Mouse (Mus musculus) intestine, embryonic 16.5 days (tissue): Measurements from ENCODE around the gene Trp53bp1. TPM values are rescaled to one million over a fixed set of nuclear protein-coding genes. Genes with fewer than 3 reads are reported as not detected.

Source experiments
- ATAC-seq: fragments of 200-750 bp; cut with Nextera tagmentation; 2 replicates; pipeline ENCODE4 v1.8.0; 2017; ENCODE audit warnings: moderate TSS enrichment, moderate library complexity
- H3K27ac ChIP-seq: fragments of 300-500 bp; sonication (generic); 2 replicates; pipeline ENCODE4 v1.5.1; 2014; ENCODE audit warnings: mild to moderate bottlenecking, low read length
- H3K27me3 ChIP-seq: fragments of 300-500 bp; sonication (generic); replicated peaks from 2 replicates; pipeline ENCODE4 v1.6.1; 2014; ENCODE audit warnings: low read length, control low read depth, mixed read lengths; ENCODE audit not compliant: control insufficient read depth, insufficient read depth
- H3K36me3 ChIP-seq: fragments of 300-500 bp; sonication (generic); 2 replicates; pipeline ENCODE4 v1.6.1; 2014; ENCODE audit warnings: low read length, control low read depth; ENCODE audit not compliant: control insufficient read depth, insufficient read depth
- H3K4me1 ChIP-seq: fragments of 300-500 bp; sonication (generic); 2 replicates; pipeline ENCODE4 v1.6.1; 2014; ENCODE audit warnings: low read length, control low read depth, mixed read lengths; ENCODE audit not compliant: control insufficient read depth, insufficient read depth
- H3K4me2 ChIP-seq: fragments of 300-500 bp; sonication (generic); 2 replicates; pipeline ENCODE4 v1.6.1; 2014; ENCODE audit warnings: low read depth, low read length, control low read depth
- H3K4me3 ChIP-seq: fragments of 300-500 bp; sonication (generic); 2 replicates; pipeline ENCODE4 v1.5.1; 2014; ENCODE audit warnings: mild to moderate bottlenecking, low read length
- H3K9ac ChIP-seq: fragments of 300-500 bp; sonication (generic); 2 replicates; pipeline ENCODE4 v1.6.1; 2014; ENCODE audit warnings: low read depth, low read length
- H3K9me3 ChIP-seq: fragments of 300-500 bp; sonication (generic); 2 replicates; pipeline ENCODE4 v1.6.1; 2016; ENCODE audit warnings: low read length, control low read depth; ENCODE audit not compliant: control insufficient read depth
- WGBS: fragments of 180-500 bp; shearing (Covaris S2); extraction: QIAGEN DNeasy Blood & Tissue Kit; methylation state at CpG from one replicate; pipeline ENCODE4 v1.1.7; 2014; 5-methylcytosine and 5-hydroxymethylcytosine counted together
- polyA plus RNA-seq: library from polyadenylated mRNA; unstranded; fragments of >200 nt; fragmentation: Nextera tagmentation; extraction: Ambion mirVana; gene quantifications from 2 replicates; pipeline ENCODE4 v1.2.1, GENCODE M21; 2015

Gene Trp53bp1
- polyA plus RNA-seq, 1 experiment from 2014 or later, result 31.0 TPM

GRCm38 (mm10) chr2:121270521-121271235 is 529 bp downstream of the Trp53bp1 start:
- under 1% methylated on average over 35 of the region's 35 CpGs for WGBS
- Histone ChIP-seq H3K4me3 (peak overlapping the region; percentile 94), H3K9ac (peak overlapping the region; percentile 90), H3K36me3 (no peaks in the 10 kb centered on the region), H3K4me2 (peak overlapping the region; percentile 48), H3K27me3 (no peaks in the 10 kb centered on the region), H3K9me3 (no peaks in the 10 kb centered on the region), H3K4me1 (peaks cover 8% of the 10 kb centered on the region; the same call in 1 of the 2 replicates), H3K27ac (peak overlapping the region; percentile 67)
- ATAC-seq, result peak; percentile 80

- no peaks in the 10 kb centered on the region for H3K9me3 ChIP-seq
- H3K27me3 ChIP-seq, result no peaks in the 10 kb centered on the region
- WGBS, result 55% methylated on average over 8 of the region's 8 CpGs
- H3K4me3 ChIP-seq, result no peak overlapping the region
- peaks cover 8% of the 10 kb centered on the region; the same call in 1 of the 2 replicates for H3K4me1 ChIP-seq
- H3K9ac ChIP-seq, result no peak overlapping the region
- H3K27ac ChIP-seq, result no peak overlapping the region
- H3K36me3 ChIP-seq, result 0 out of 2 replicates have a peak, but pooled peaks cover 3% of the 10 kb centered on the region
- ATAC-seq, result peak; percentile 14; the same call in 1 of the 2 replicates
- H3K4me2 ChIP-seq, result no peak overlapping the region
Measured at GRCm38 (mm10) chr2:121268446-121268845, 2.8 kb downstream of the Trp53bp1 start.

DNA sequence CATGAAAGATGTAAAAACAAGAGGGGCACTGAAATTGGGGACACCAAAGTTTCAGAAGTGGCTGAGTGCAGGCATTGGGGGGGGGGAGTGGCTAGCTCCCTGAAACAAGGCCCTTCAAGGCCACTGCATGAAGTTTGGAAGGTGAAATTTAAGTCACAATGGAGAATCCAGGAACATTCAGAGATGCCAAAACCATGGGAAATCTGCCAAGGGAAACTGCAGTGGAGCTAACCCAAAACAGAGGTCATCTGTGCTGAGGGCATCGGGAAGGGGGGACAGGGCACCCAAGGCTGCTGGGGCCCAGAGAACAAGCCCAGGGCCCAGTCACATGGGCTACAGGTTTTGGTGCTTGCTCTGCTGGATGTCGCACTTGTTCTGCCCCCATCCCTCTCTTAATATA is 21.4 kb downstream of the Trp53bp1 start:
- 87% methylated on average over 2 of the region's 2 CpGs for WGBS

GRCm38 (mm10) chr2:121244099-121244498 is 27.1 kb downstream of the Trp53bp1 start:
- H3K36me3 ChIP-seq, result peaks cover 17% of the 10 kb centered on the region; the same call in 1 of the 2 replicates
- no peaks in the 10 kb centered on the region for H3K27me3 ChIP-seq
- no peaks in the 10 kb centered on the region for H3K9me3 ChIP-seq
- 86% methylated on average over 5 of the region's 5 CpGs for WGBS
- no peak for ATAC-seq
- H3K9ac ChIP-seq, result no peak overlapping the region
- no peak overlapping the region for H3K4me3 ChIP-seq
- no peaks in the 10 kb centered on the region for H3K4me1 ChIP-seq
- no peak overlapping the region for H3K27ac ChIP-seq
- H3K4me2 ChIP-seq, result no peak overlapping the region

More for the DNA sequence above, 21.4 kb downstream of the Trp53bp1 start:
- Histone ChIP-seq H3K4me1 (no peaks in the 10 kb centered on the region), H3K27me3 (no peaks in the 10 kb centered on the region), H3K9me3 (no peaks in the 10 kb centered on the region), H3K9ac (no peak overlapping the region), H3K27ac (no peak overlapping the region), H3K4me3 (no peak overlapping the region), H3K4me2 (no peak overlapping the region), H3K36me3 (peaks cover 24% of the 10 kb centered on the region)
- no peak for ATAC-seq

GRCm38 (mm10) chr2:121239426-121239825 is 31.8 kb downstream of the Trp53bp1 start:
- no peak overlapping the region for H3K27ac ChIP-seq
- H3K4me3 ChIP-seq, result no peak overlapping the region
- no peak for ATAC-seq
- H3K9ac ChIP-seq, result no peak overlapping the region
- 88% methylated on average over 4 of the region's 4 CpGs for whole genome bisulfite sequencing
- no peaks in the 10 kb centered on the region for H3K9me3 ChIP-seq
- H3K4me2 ChIP-seq, result no peak overlapping the region
- no peaks in the 10 kb centered on the region for H3K27me3 ChIP-seq
- H3K4me1 ChIP-seq, result no peaks in the 10 kb centered on the region
- H3K36me3 ChIP-seq, result peaks cover 16% of the 10 kb centered on the region

- no peak overlapping the region for H3K27ac ChIP-seq
- no peak overlapping the region for H3K4me3 ChIP-seq
- H3K9me3 ChIP-seq, result no peaks in the 10 kb centered on the region
- H3K9ac ChIP-seq, result no peak overlapping the region
- H3K27me3 ChIP-seq, result no peaks in the 10 kb centered on the region
- no peaks in the 10 kb centered on the region for H3K4me1 ChIP-seq
- WGBS, result 86% methylated on average over 8 of the region's 8 CpGs
- peak; percentile 64 for ATAC-seq
- no peak overlapping the region for H3K4me2 ChIP-seq
- peaks cover 11% of the 10 kb centered on the region for H3K36me3 ChIP-seq
Measured at GRCm38 (mm10) chr2:121235460-121236072, 35.6 kb downstream of the Trp53bp1 start.

- H3K4me3 ChIP-seq, result no peak overlapping the region
- H3K36me3 ChIP-seq, result peaks cover 13% of the 10 kb centered on the region
- H3K9ac ChIP-seq, result no peak overlapping the region
- no peak overlapping the region for H3K27ac ChIP-seq
- no peak overlapping the region for H3K4me2 ChIP-seq
- H3K9me3 ChIP-seq, result no peaks in the 10 kb centered on the region
- H3K27me3 ChIP-seq, result no peaks in the 10 kb centered on the region
- WGBS, result 89% methylated on average over 4 of the region's 4 CpGs
- no peaks in the 10 kb centered on the region for H3K4me1 ChIP-seq
- no peak for ATAC-seq
Measured at GRCm38 (mm10) chr2:121228135-121228534, 43.1 kb downstream of the Trp53bp1 start.

- Histone ChIP-seq H3K9ac (no peak overlapping the region), H3K4me1 (no peaks in the 10 kb centered on the region), H3K36me3 (peaks cover 11% of the 10 kb centered on the region), H3K27me3 (no peaks in the 10 kb centered on the region), H3K4me2 (no peak overlapping the region), H3K4me3 (no peak overlapping the region), H3K9me3 (no peaks in the 10 kb centered on the region), H3K27ac (no peak overlapping the region)
- 93% methylated on average over 2 of the region's 2 CpGs for WGBS
- no peak for ATAC-seq
Measured at GRCm38 (mm10) chr2:121223010-121223409, 48.2 kb downstream of the Trp53bp1 start.

GRCm38 (mm10) chr2:121219994-121220393 is 51.2 kb downstream of the Trp53bp1 start:
- Histone ChIP-seq H3K4me3 (no peak overlapping the region), H3K36me3 (peaks cover 7% of the 10 kb centered on the region; the same call in 1 of the 2 replicates), H3K9me3 (no peaks in the 10 kb centered on the region), H3K4me2 (no peak overlapping the region), H3K4me1 (no peaks in the 10 kb centered on the region), H3K27ac (no peak overlapping the region), H3K27me3 (no peaks in the 10 kb centered on the region), H3K9ac (no peak overlapping the region)
- ATAC-seq, result no peak
